Mouse (Mus musculus) liver, embryonic 16.5 days (tissue): Measurements from ENCODE around the gene Ubl7. TPM values are rescaled to one million over a fixed set of nuclear protein-coding genes. Genes with fewer than 3 reads are reported as not detected.

Experiments used
- ATAC-seq: fragments of 200-750 bp; cut with Nextera tagmentation; 2 replicates; pipeline ENCODE4 v1.8.0; 2017; ENCODE audit warnings: low read depth, mild to moderate bottlenecking, moderate number of reproducible peaks, moderate library complexity
- H3K27ac ChIP-seq: fragments of 300-500 bp; sonication (generic); 2 replicates; pipeline ENCODE4 v1.5.1; 2014; ENCODE audit warnings: mild to moderate bottlenecking, low read length
- H3K27me3 ChIP-seq: fragments of 300-500 bp; sonication (generic); 2 replicates; pipeline ENCODE4 v1.6.1; 2014; ENCODE audit warnings: low read depth, low read length, mixed read lengths; ENCODE audit not compliant: control insufficient read depth, insufficient read depth
- H3K36me3 ChIP-seq: fragments of 300-500 bp; sonication (generic); 2 replicates; pipeline ENCODE4 v1.6.1; 2014; ENCODE audit warnings: mild to moderate bottlenecking; ENCODE audit not compliant: control insufficient read depth, insufficient read depth
- H3K4me1 ChIP-seq: fragments of 300-500 bp; sonication (generic); 2 replicates; pipeline ENCODE4 v1.6.1; 2014; ENCODE audit warnings: low read depth, low read length, mixed read lengths; ENCODE audit not compliant: control insufficient read depth
- H3K4me2 ChIP-seq: fragments of 300-500 bp; sonication (generic); 2 replicates; pipeline ENCODE4 v1.6.1; 2014; ENCODE audit warnings: low read depth, low read length, mixed read lengths
- H3K4me3 ChIP-seq: fragments of 300-500 bp; sonication (generic); 2 replicates; pipeline ENCODE4 v1.5.1; 2014; ENCODE audit warnings: low read depth, mild to moderate bottlenecking, low read length
- H3K9ac ChIP-seq: fragments of 300-500 bp; sonication (generic); 2 replicates; pipeline ENCODE4 v1.6.1; 2014; ENCODE audit warnings: low read depth, low read length
- H3K9me3 ChIP-seq: fragments of 300-500 bp; sonication (generic); replicated peaks from 2 replicates; pipeline ENCODE4 v1.6.1; 2016; ENCODE audit warnings: low read length; ENCODE audit not compliant: control insufficient read depth
- WGBS: fragments of 180-500 bp; shearing (Covaris S2); extraction: QIAGEN DNeasy Blood & Tissue Kit; methylation state at CpG from one replicate; pipeline ENCODE4 v1.1.7; 2014; ENCODE audit not compliant: insufficient replicate concordance; 5-methylcytosine and 5-hydroxymethylcytosine counted together
- polyA plus RNA-seq: library from polyadenylated mRNA; unstranded; fragments of >200 nt; fragmentation: Nextera tagmentation; extraction: Ambion mirVana; gene quantifications from 2 replicates; pipeline ENCODE4 v1.2.1, GENCODE M21; 2015

The Ubl7 gene
- polyA plus RNA-seq, 1 experiment from 2014 or later, result 50.5 TPM

- Histone ChIP-seq H3K9me3 (no peaks in the 10 kb centered on the region), H3K36me3 (no peaks in the 10 kb centered on the region), H3K4me2 (no peak overlapping the region), H3K27me3 (no peaks in the 10 kb centered on the region), H3K4me3 (no peak overlapping the region), H3K4me1 (peaks cover 5% of the 10 kb centered on the region), H3K27ac (no peak overlapping the region), H3K9ac (no peak overlapping the region)
- WGBS, result 63% methylated on average over 14 of the region's 14 CpGs
- no peak for ATAC-seq
Observed at GRCm38 (mm10) chr9:57967237-57967960, 56.6 kb downstream of the Ubl7 start.

DNA sequence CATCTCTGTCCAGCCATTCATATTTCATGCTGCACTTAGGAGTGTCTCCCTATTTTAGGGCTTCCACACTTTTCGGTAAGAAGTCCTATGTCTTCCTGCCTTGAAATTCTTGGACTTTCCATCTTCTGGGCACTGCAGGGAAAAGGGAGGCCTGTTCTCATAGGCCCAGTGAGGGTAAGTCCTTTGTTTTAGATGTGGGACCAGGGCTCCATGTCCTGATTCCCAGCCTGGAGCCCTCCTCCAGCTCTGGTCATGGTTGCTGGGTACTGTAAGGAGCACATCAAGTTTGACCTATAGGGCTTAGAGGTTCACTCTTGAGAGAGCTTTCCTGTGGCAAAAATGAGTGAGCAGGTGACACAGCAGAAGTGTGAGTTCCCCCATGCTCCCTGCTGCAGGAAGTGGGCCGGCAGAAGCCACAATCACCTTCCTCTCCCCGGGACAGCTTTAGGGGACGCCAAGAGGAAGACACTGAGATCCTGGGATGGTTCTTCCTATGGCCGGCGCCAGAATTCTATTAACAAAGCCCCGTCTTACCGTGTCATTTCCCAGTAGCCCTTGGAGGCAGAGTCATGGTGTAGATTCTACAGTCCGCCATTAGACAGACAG lies 57.5 kb downstream of the Ubl7 start:
- Histone ChIP-seq H3K27ac (no peak overlapping the region), H3K36me3 (no peaks in the 10 kb centered on the region), H3K4me2 (no peak overlapping the region), H3K9me3 (no peaks in the 10 kb centered on the region), H3K9ac (no peak overlapping the region), H3K4me1 (peaks cover 5% of the 10 kb centered on the region), H3K4me3 (no peak overlapping the region), H3K27me3 (no peaks in the 10 kb centered on the region)
- WGBS, result 39% methylated on average over 9 of the region's 9 CpGs
- ATAC-seq, result no peak

GRCm38 (mm10) chr9:57968783-57969542 lies 58.2 kb downstream of the Ubl7 start:
- Histone ChIP-seq H3K9me3 (no peaks in the 10 kb centered on the region), H3K9ac (no peak overlapping the region), H3K4me3 (no peak overlapping the region), H3K36me3 (no peaks in the 10 kb centered on the region), H3K27me3 (no peaks in the 10 kb centered on the region), H3K4me1 (peaks cover 5% of the 10 kb centered on the region), H3K4me2 (no peak overlapping the region), H3K27ac (no peak overlapping the region)
- 67% methylated on average over 8 of the region's 8 CpGs for WGBS
- ATAC-seq, result no peak

DNA sequence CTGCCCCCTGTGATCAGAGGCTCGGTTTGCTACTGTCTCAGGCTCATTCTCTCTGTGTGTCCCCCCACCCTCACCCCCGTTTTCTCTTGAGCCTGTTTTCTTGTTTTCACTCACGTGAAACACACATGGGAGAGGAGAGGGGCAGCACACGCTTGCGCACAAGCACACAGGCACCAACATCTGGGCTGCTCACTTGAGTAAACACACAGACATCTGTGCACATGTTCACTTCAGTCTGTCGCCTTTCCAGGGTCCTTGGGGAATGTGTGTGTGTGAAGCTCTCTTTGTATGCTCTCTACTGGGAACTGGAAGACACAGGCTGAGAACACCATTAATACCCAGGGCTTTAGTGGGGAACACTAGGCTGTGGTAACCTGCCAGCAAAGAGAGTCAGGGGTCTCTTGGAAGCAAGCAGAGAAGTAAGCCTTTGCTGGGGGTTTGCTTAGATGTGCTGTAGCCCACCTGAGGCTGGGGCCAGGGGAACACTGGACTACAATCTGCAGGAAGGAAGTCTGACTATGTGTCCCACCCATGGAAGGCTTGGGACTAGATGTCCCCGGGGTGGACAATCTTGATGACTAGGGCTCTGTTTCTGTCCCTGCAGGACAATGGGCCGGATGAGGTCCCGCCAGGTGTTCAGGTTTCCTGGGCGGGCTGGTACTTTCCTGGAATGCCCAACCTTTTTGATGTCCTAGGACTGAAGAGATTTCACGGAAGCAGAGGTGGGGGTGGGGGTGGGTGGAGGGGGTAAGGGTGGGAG lies 59.1 kb downstream of the Ubl7 start:
- Histone ChIP-seq H3K9me3 (no peaks in the 10 kb centered on the region), H3K9ac (no peak overlapping the region), H3K27ac (no peak overlapping the region), H3K4me1 (peaks cover 5% of the 10 kb centered on the region), H3K4me2 (no peak overlapping the region), H3K4me3 (no peak overlapping the region), H3K27me3 (no peaks in the 10 kb centered on the region), H3K36me3 (no peaks in the 10 kb centered on the region)
- WGBS, result 55% methylated on average over 11 of the region's 11 CpGs
- no peak for ATAC-seq

DNA sequence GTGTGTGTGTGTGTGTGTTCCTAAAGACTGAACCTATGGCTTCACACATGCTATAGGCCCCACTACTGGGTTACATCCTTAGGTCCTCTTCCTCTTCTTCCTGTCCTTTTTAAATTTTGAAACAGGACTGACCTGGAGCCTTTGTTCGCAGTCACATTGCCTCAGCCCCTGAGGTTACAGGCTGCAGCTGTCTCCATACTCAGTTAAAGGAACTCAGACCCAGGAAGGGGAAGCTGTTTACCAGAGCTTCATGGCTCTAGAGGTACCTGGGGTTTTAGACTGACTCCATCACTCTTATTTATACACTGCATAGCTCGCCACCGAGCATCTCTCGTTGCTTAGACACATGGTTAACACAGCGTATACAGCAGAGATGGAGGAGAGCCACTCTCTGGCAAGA lies 60.6 kb downstream of the Ubl7 start:
- Histone ChIP-seq H3K27ac (no peak overlapping the region), H3K4me3 (no peak overlapping the region), H3K9me3 (no peaks in the 10 kb centered on the region), H3K4me2 (no peak overlapping the region), H3K9ac (no peak overlapping the region), H3K4me1 (peaks cover 5% of the 10 kb centered on the region), H3K27me3 (no peaks in the 10 kb centered on the region), H3K36me3 (no peaks in the 10 kb centered on the region)
- no peak for ATAC-seq
- 67% methylated on average over 5 of the region's 5 CpGs for WGBS

- 49% methylated on average over 9 of the region's 9 CpGs for WGBS
- no peak overlapping the region for H3K27ac ChIP-seq
- no peak overlapping the region for H3K9ac ChIP-seq
- H3K4me3 ChIP-seq, result no peak overlapping the region
- H3K4me1 ChIP-seq, result peaks cover 5% of the 10 kb centered on the region
- ATAC-seq, result no peak
- no peaks in the 10 kb centered on the region for H3K27me3 ChIP-seq
- H3K9me3 ChIP-seq, result no peaks in the 10 kb centered on the region
- no peak overlapping the region for H3K4me2 ChIP-seq
- no peaks in the 10 kb centered on the region for H3K36me3 ChIP-seq
Observed at GRCm38 (mm10) chr9:57972141-57972591, 61.4 kb downstream of the Ubl7 start.

DNA sequence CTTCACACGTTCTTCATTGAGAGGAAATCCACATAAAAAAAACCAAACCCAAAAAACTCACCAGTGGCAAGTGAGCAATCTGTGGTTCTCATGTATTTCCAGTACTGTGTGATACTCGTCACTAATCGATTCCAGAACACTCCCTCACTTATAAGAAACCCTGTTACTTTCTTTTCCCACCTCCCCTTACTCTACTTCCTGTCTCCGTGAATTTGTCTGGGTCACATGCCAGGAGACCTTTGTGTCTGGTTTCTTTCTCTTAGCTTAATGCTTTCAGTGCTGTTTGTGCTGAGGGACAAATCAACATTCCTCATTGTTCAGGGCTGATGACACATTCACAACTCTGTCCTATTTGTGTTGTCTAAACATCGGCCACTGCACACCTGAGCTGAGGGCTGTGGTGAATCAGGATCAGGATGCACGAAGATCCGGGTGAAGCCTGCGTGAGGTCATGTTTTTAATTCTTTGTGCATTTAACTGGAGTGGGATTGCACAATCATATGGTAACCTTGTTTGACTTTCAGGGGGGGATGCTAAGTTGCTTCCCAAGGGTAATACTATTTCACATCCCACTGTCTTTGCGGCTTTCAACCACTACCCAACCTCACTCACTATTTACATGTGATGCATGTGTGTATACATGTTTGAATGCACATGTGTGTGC lies 62.1 kb downstream of the Ubl7 start:
- H3K36me3 ChIP-seq, result no peaks in the 10 kb centered on the region
- H3K4me2 ChIP-seq, result no peak overlapping the region
- H3K4me3 ChIP-seq, result no peak overlapping the region
- H3K9ac ChIP-seq, result no peak overlapping the region
- no peak overlapping the region for H3K27ac ChIP-seq
- WGBS, result 48% methylated on average over 9 of the region's 9 CpGs
- ATAC-seq, result no peak
- H3K9me3 ChIP-seq, result no peaks in the 10 kb centered on the region
- peaks cover 5% of the 10 kb centered on the region for H3K4me1 ChIP-seq
- no peaks in the 10 kb centered on the region for H3K27me3 ChIP-seq

DNA sequence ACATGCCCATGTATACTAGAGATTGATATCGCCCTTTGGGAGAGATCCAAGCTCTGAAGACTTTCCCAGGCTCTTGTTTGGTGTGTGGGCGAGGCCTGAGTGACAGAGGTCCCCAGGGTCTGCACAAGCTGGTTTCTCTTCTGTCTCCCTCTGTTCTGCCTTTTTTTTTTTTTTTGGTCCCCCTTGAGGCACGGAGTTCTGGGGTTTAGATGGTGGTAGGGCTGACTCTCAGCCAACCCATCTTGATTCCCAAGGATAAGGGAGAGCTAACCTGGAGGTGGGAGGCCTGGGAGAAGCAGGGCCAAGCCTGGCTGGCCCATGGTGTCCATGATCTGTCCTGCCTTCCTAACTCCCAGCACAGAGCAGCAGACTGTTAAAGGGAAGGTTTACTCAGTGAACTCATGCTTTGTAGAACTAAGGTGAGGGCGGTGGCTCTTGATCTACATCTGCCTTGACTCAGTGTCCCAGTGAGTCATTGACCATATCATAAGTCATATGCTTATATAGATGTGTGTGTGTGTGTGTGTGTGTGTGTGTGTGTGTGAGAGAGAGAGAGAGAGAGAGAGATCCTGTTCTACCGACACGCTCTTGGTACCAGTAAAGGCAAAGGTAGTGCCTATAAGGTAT lies 62.8 kb downstream of the Ubl7 start:
- no peaks in the 10 kb centered on the region for H3K36me3 ChIP-seq
- H3K9ac ChIP-seq, result no peak overlapping the region
- H3K9me3 ChIP-seq, result no peaks in the 10 kb centered on the region
- WGBS, result 55% methylated on average over 6 of the region's 6 CpGs
- H3K4me2 ChIP-seq, result no peak overlapping the region
- H3K27me3 ChIP-seq, result no peaks in the 10 kb centered on the region
- H3K4me3 ChIP-seq, result no peak overlapping the region
- ATAC-seq, result no peak
- H3K27ac ChIP-seq, result no peak overlapping the region
- peaks cover 4% of the 10 kb centered on the region for H3K4me1 ChIP-seq
